Mouse (Mus musculus) C2C12 (cell line): ENCODE measurements around the gene Tbck. TPM values are rescaled to one million over a fixed set of nuclear protein-coding genes. Genes with fewer than 3 reads are reported as not detected.

Experiments
- H3K27me3 ChIP-seq: one replicate; pipeline ENCODE4 v1.6.1; 2011; ENCODE audit not compliant: control insufficient read depth, insufficient read depth, insufficient read length
- H3K36me3 ChIP-seq: one replicate; pipeline ENCODE4 v1.6.1; 2011; ENCODE audit not compliant: control insufficient read depth, insufficient read depth
- H3K4me3 ChIP-seq: one replicate; pipeline ENCODE4 v1.5.1; 2011; ENCODE audit warnings: mild to moderate bottlenecking, control low read depth; ENCODE audit not compliant: poor library complexity, insufficient read depth, severe bottlenecking
- H3K79me2 ChIP-seq: one replicate; pipeline ENCODE4 v1.6.1; 2011; ENCODE audit not compliant: control insufficient read depth, insufficient read depth
- H3K79me3 ChIP-seq: one replicate; pipeline ENCODE4 v1.6.1; 2011; ENCODE audit warnings: low read depth, control low read depth
- H3ac ChIP-seq: one replicate; pipeline ENCODE3; 2011; ENCODE audit warnings: low read depth; ENCODE audit not compliant: control insufficient read depth, insufficient read length
- CEBPB ChIP-seq: IDR thresholded peaks from one replicate; pipeline ENCODE4 v1.6.1; 2011; ENCODE audit warnings: low read depth, mild to moderate bottlenecking, control low read depth, moderate library complexity
- CTCF ChIP-seq: IDR thresholded peaks from one replicate; pipeline ENCODE4 v1.5.1; 2011; ENCODE audit not compliant: control insufficient read depth, insufficient read depth, insufficient read length
- FOSL1 ChIP-seq: IDR thresholded peaks from one replicate; pipeline ENCODE4 v1.8.0; 2011; ENCODE audit warnings: mild to moderate bottlenecking, low read length; ENCODE audit not compliant: poor library complexity, insufficient read depth, severe bottlenecking
- MAX ChIP-seq: IDR thresholded peaks from one replicate; pipeline ENCODE4 v1.6.1; 2011; ENCODE audit warnings: mild to moderate bottlenecking, control low read depth
- MYOD1 ChIP-seq: IDR thresholded peaks from one replicate; pipeline ENCODE4 v1.6.1; 2011; ENCODE audit warnings: low read depth; ENCODE audit not compliant: control insufficient read depth, insufficient read length
- MYOG ChIP-seq: IDR thresholded peaks from one replicate; pipeline ENCODE4 v1.6.1; 2011; ENCODE audit not compliant: control insufficient read depth, insufficient read length; ENCODE audit errors: extremely low read depth
- USF1 ChIP-seq: IDR thresholded peaks from one replicate; pipeline ENCODE4 v1.6.1; 2011; ENCODE audit warnings: low read depth, mild to moderate bottlenecking, control low read depth, moderate library complexity
- polyA plus RNA-seq: library from polyadenylated mRNA; unstranded; fragments of >200 nt; fragmentation: generic; extraction: Trizol; gene quantifications from one replicate; pipeline ENCODE4 v1.2.1, GENCODE M21; 2012; ENCODE audit warnings: missing spikeins

Gene Tbck
- polyA plus RNA-seq, 1 experiment, result 2.5 TPM

DNA sequence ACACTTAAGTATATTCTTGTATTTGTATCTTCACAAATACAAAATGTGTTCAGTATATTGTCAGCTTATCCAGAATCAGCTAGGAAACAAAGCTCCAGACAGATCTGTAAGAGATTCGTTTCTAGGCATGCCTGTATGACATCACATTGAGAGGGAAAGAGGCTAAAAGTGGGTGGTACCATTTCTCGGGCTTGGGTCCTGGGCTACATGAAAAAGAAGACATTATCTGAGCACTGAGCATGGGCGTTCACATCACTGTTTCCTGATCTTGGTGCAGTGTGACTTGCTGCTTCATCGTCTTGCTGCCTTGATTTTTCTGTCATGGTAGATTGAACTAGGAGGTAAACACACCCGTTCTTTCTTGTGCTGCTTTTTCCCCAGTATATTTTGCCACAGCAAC lies 127.8 kb downstream of the Tbck start:
- Histone ChIP-seq H3K36me3 (no peaks in the 10 kb centered on the region), H3K79me3 (no peaks in the 10 kb centered on the region), H3K79me2 (no peaks in the 10 kb centered on the region), H3ac (no peak overlapping the region), H3K4me3 (no peak overlapping the region), H3K27me3 (no peaks in the 10 kb centered on the region)
- TF ChIP-seq USF1, result no peak
- no peak for TF ChIP-seq MYOD1

DNA sequence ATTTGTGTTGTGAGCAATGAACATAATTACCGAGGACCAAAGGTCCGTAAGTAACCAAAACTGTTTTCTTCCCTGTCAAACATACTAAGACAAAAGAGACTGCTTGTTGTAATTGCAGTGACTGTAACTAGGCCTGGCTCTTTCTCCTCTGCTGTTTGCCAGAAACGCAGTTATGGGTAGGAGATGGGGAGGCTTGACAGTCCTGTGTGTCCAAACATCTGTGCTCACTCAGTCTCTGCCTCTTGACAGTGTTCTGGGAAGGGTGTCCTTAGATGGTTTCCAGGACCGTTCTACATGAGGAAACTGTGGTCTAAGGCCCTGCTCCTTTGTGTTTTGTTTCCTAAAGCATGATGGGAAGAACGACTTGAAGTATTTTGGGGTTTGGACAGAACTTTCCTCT lies 128.4 kb downstream of the Tbck start:
- TF ChIP-seq MAX, result no peak
- TF ChIP-seq CEBPB, result no peak
- TF ChIP-seq CTCF, result no peak
- TF ChIP-seq USF1, result no peak
- no peak for TF ChIP-seq MYOD1
- no peak for TF ChIP-seq MYOG
- TF ChIP-seq FOSL1, result no peak
- H3K4me3 ChIP-seq, result no peak overlapping the region
- H3K79me3 ChIP-seq, result no peaks in the 10 kb centered on the region
- no peak overlapping the region for H3ac ChIP-seq
- H3K27me3 ChIP-seq, result no peaks in the 10 kb centered on the region
- H3K36me3 ChIP-seq, result no peaks in the 10 kb centered on the region
- H3K79me2 ChIP-seq, result no peaks in the 10 kb centered on the region

DNA sequence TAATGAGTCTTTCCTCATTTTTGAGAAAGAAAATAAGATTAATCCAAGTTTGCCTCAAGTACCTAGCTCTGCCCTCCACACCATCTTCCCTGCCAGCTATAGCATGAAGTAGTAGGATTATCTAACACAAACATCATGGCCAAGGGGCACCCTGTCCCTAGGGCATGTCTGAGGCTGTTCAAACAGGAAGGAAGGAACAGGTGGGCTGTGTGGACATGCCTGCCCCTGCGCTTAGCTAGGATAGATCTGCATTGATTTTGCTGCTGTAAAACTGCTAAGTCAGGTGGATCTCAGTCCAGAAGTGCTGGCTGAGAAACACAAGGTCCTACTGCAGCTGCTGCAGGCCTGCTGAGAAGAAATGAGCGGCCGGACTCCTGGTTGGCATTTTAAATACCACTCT lies 129.2 kb downstream of the Tbck start:
- no peak overlapping the region for H3ac ChIP-seq
- H3K36me3 ChIP-seq, result no peaks in the 10 kb centered on the region
- no peaks in the 10 kb centered on the region for H3K27me3 ChIP-seq
- no peak overlapping the region for H3K4me3 ChIP-seq
- H3K79me3 ChIP-seq, result no peaks in the 10 kb centered on the region
- TF ChIP-seq MYOG (no peak), MYOD1 (no peak), CTCF (no peak), FOSL1 (no peak), CEBPB (no peak), USF1 (no peak), MAX (no peak)
- no peaks in the 10 kb centered on the region for H3K79me2 ChIP-seq

DNA sequence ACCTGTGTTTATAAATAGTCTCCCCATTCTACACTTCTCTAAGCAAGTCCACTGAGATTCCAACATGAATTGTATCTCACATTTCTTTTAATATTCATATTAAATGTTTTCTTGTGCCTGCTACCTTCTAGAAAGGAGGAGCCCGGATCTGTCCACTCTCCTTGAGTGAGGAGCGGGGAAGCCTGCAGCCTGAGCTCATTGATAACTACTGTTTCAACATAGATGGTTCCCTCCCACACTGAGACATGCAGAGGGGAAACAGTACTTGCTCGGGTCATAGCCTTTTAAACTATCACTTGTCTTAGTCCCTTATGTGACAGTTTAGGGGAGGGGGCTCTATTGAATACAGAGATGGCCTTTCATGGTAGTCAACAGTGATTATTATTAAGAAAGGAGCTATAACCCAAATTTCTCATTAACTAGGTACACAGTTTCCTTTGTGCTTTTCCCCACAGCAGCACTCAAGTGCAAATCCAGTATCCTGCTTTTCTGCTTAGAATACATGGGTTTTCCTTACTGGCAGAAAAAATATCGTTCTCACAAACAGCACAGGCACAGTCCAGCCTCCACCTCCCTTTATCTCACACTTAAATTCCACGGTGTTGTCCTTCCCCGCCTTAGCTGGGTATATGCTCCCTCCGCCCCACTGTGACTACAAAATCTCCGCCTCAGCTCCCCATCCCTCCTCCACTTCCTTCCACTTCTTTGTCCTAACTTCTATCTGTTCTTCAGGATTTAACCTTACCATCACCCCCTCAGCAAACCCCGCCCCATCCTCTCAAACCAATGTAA lies 130.0 kb downstream of the Tbck start:
- no peaks in the 10 kb centered on the region for H3K79me3 ChIP-seq
- no peaks in the 10 kb centered on the region for H3K27me3 ChIP-seq
- H3K4me3 ChIP-seq, result no peak overlapping the region
- H3ac ChIP-seq, result no peak overlapping the region
- no peaks in the 10 kb centered on the region for H3K36me3 ChIP-seq
- H3K79me2 ChIP-seq, result no peaks in the 10 kb centered on the region
- TF ChIP-seq FOSL1 (no peak), CTCF (no peak), MYOG (no peak), CEBPB (no peak), MYOD1 (no peak), MAX (no peak), USF1 (no peak)

DNA sequence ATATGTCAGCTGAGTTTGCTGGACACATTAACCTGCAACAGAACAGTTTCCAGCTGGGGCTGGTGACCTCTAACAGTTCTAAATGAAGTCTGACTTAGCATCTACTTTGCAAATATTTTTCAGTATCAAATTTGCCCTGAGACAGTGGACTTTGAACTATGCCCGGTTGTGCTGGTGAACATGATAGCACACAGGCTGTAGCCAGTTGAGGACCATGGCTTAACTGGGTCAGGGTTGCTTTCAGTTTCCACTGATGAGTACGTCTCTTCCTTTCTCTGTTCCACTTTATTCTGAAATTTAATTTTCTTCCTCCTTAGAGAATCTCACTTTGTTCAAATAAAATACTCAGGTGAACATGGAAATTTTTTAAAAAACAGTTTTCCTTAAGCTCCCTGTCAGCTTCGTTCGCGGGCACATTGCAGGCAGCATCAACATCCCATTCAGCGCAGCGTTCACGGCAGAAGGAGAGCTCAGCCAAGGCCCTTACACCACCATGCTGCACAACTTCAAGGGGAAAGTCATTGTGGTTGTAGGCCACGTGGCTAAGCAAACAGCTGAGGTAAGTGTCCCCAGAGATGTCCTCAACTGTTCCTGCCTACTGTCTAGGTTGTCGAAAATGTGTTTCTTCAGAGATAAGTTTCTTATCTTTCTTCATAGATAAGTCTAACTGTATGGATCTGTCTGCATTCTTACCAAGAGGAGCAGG lies 131.0 kb downstream of the Tbck start:
- H3K4me3 ChIP-seq, result no peak overlapping the region
- H3K79me3 ChIP-seq, result no peaks in the 10 kb centered on the region
- H3ac ChIP-seq, result no peak overlapping the region
- no peaks in the 10 kb centered on the region for H3K79me2 ChIP-seq
- no peak for TF ChIP-seq MAX
- TF ChIP-seq MYOD1, result no peak
- no peak for TF ChIP-seq CTCF
- no peak for TF ChIP-seq MYOG
- no peak for TF ChIP-seq CEBPB
- no peak for TF ChIP-seq USF1
- TF ChIP-seq FOSL1, result no peak
- H3K27me3 ChIP-seq, result no peaks in the 10 kb centered on the region
- no peaks in the 10 kb centered on the region for H3K36me3 ChIP-seq
